Comparison of ENCODE assay signal across 8 mouse cellular contexts in the genomic region with DNA sequence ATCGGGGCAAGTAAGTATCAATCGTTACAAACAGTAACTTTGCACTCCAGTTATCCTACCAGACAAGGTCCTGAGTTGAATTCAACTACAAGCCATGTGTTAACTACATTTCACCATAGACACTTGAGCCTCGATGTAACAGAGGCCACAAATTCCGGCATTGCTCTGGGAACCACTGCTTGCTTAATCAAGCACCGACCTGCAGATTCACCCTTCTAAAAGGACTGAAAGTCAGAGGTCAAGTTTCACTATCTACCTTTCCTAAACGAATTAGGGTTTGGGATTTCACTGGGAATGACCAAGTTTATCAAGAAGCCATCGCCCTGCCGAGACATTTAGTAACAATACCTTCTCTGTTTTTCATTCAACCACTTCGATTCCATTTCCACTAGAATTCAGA. TPM values are rescaled to one million over a fixed set of nuclear protein-coding genes. Genes with fewer than 3 reads are reported as not detected.
A peak's percentile ranks its signal among the peaks of the same experiment; 100 is the strongest.
DNase-seq lines count a peak whose midpoint lies in the region; ATAC-seq and TF ChIP-seq lines count a peak whose summit lies in the region.

No protein-coding gene starts in this region.

- H3K9ac ChIP-seq in lung, embryonic 14.5 days = peak overlapping the region; percentile 92; the same call in 1 of the 2 replicates
- H3K9ac ChIP-seq in limb, embryonic 13.5 days = peak overlapping the region; percentile 96
- H3K9ac ChIP-seq in stomach, embryonic 14.5 days (replicated peaks; ENCODE audit: low read depth, low read length) = 0 out of 2 replicates have a peak overlapping the region, but pooled peaks have one; percentile 89

- DNase-seq in lung, embryonic 14.5 days = peak; percentile 9
- DNase-seq in lung, postnatal 10 days = no peak
- DNase-seq in forebrain, embryonic 10.5 days (ENCODE audit: extremely low spot score, low spot score) = no peak
- DNase-seq in frontal cortex, postnatal 14 days (ENCODE audit: low spot score in 2 of 2) = no peak
- no peak for DNase-seq in adrenal gland, postnatal 4 days (ENCODE audit: low spot score in 2 of 2)

- H3K9me3 ChIP-seq in lung, embryonic 14.5 days (ENCODE audit: low read depth, low read length) = no peaks in the 10 kb centered on the region
- no peaks in the 10 kb centered on the region for H3K9me3 ChIP-seq in forebrain, embryonic 10.5 days
- no peaks in the 10 kb centered on the region for H3K9me3 ChIP-seq in limb, embryonic 13.5 days
- H3K9me3 ChIP-seq in stomach, embryonic 14.5 days (ENCODE audit: control insufficient read depth, low read depth, low read length) = no peaks in the 10 kb centered on the region

- ATAC-seq in lung, embryonic 14.5 days (ENCODE audit: insufficient read depth) = no peak
- no peak for ATAC-seq in limb, embryonic 13.5 days (ENCODE audit: low FRiP score, low read depth)
- no peak for ATAC-seq in stomach, embryonic 14.5 days (ENCODE audit: insufficient number of reproducible peaks, insufficient read depth, low FRiP score, low read depth)
- no peak for ATAC-seq in cerebellum, adult (ENCODE audit: insufficient number of reproducible peaks, low FRiP score, low TSS enrichment)

- H3K36me3 ChIP-seq in lung, embryonic 14.5 days (ENCODE audit: insufficient read depth) = no peaks in the 10 kb centered on the region; the same call in 1 of the 2 replicates
- H3K36me3 ChIP-seq in forebrain, embryonic 10.5 days (replicated peaks) = peaks cover 32% of the 10 kb centered on the region
- H3K36me3 ChIP-seq in limb, embryonic 13.5 days = peaks cover 4% of the 10 kb centered on the region; the same call in 1 of the 2 replicates
- H3K36me3 ChIP-seq in stomach, embryonic 14.5 days (ENCODE audit: control insufficient read depth, insufficient read depth, low read length) = no peaks in the 10 kb centered on the region; the same call in 1 of the 2 replicates

- TF ChIP-seq CTCF in lung, embryonic 14.5 days (IDR thresholded peaks at IDR 0.05; ENCODE audit: low read depth) = no peak

- peak overlapping the region; percentile 95 for H3K4me3 ChIP-seq in lung, embryonic 14.5 days (ENCODE audit: low read depth, low read length)
- H3K4me3 ChIP-seq in forebrain, embryonic 10.5 days = peak overlapping the region; percentile 98
- peak overlapping the region; percentile 96 for H3K4me3 ChIP-seq in limb, embryonic 13.5 days
- peak overlapping the region; percentile 99 for H3K4me3 ChIP-seq in stomach, embryonic 14.5 days (ENCODE audit: low read depth, low read length)

- 40% methylated on average over 9 of the region's 9 CpGs for WGBS in lung, embryonic 14.5 days
- WGBS in forebrain, embryonic 10.5 days = 69% methylated on average over 9 of the region's 9 CpGs
- 56% methylated on average over 9 of the region's 9 CpGs for WGBS in limb, embryonic 13.5 days
- WGBS in stomach, embryonic 14.5 days = 45% methylated on average over 9 of the region's 9 CpGs

- no peaks in the 10 kb centered on the region for H3K27me3 ChIP-seq in lung, embryonic 14.5 days (ENCODE audit: insufficient read depth, low read length)
- H3K27me3 ChIP-seq in forebrain, embryonic 10.5 days (ENCODE audit: poor library complexity, severe bottlenecking) = no peaks in the 10 kb centered on the region
- H3K27me3 ChIP-seq in limb, embryonic 13.5 days = no peaks in the 10 kb centered on the region
- no peaks in the 10 kb centered on the region for H3K27me3 ChIP-seq in stomach, embryonic 14.5 days (ENCODE audit: control insufficient read depth, insufficient read depth, low read length)

- H3K27ac ChIP-seq in lung, embryonic 14.5 days (ENCODE audit: low read depth) = no peak overlapping the region
- H3K27ac ChIP-seq in forebrain, embryonic 10.5 days = no peak overlapping the region
- no peak overlapping the region for H3K27ac ChIP-seq in limb, embryonic 13.5 days
- H3K27ac ChIP-seq in stomach, embryonic 14.5 days (ENCODE audit: low read length) = no peak overlapping the region

- peaks cover 12% of the 10 kb centered on the region; the same call in 1 of the 2 replicates for H3K4me1 ChIP-seq in lung, embryonic 14.5 days (ENCODE audit: insufficient read depth)
- H3K4me1 ChIP-seq in forebrain, embryonic 10.5 days = peaks cover 43% of the 10 kb centered on the region
- peaks cover 44% of the 10 kb centered on the region for H3K4me1 ChIP-seq in limb, embryonic 13.5 days
- H3K4me1 ChIP-seq in stomach, embryonic 14.5 days (ENCODE audit: control insufficient read depth, insufficient read depth, low read length) = peaks cover 13% of the 10 kb centered on the region; the same call in 1 of the 2 replicates

- H3K4me2 ChIP-seq in lung, embryonic 14.5 days = peak overlapping the region; percentile 83
- H3K4me2 ChIP-seq in limb, embryonic 13.5 days (replicated peaks) = peak overlapping the region; percentile 90
- peak overlapping the region; percentile 73 for H3K4me2 ChIP-seq in stomach, embryonic 14.5 days (replicated peaks; ENCODE audit: low read depth, low read length)

RNA-seq across cellular contexts. Expression of a gene that starts 2.0 kb away (rescaled TPM):
- 30.1 and 31.4 TPM in 2 replicates for polyA plus RNA-seq in lung, embryonic 14.5 days (2014; fragmentation: Nextera tagmentation; extraction: Ambion mirVana)
- polyA plus RNA-seq in forebrain, embryonic 10.5 days (2016; fragmentation: Nextera tagmentation; extraction: Ambion mirVana) = 14.0 and 15.0 TPM in 2 replicates
- polyA plus RNA-seq in limb, embryonic 13.5 days (2015; fragmentation: Nextera tagmentation; extraction: Ambion mirVana) = 15.3 and 16.4 TPM in 2 replicates
- 53.6 and 58.0 TPM in 2 replicates for polyA plus RNA-seq in stomach, embryonic 14.5 days (2014; fragmentation: Nextera tagmentation; extraction: Ambion mirVana)
- 10 to 100 TPM; 74.0 to 79.3 TPM for total RNA-seq in adrenal gland, postnatal 4 days (2021)

RNA-seq across cellular contexts. Expression of a gene that starts 40.9 kb away (rescaled TPM):
- 38.9 and 39.1 TPM in 2 replicates for polyA plus RNA-seq in lung, embryonic 14.5 days (2014; fragmentation: Nextera tagmentation; extraction: Ambion mirVana)
- 30.5 and 31.2 TPM in 2 replicates for polyA plus RNA-seq in forebrain, embryonic 10.5 days (2016; fragmentation: Nextera tagmentation; extraction: Ambion mirVana)
- polyA plus RNA-seq in limb, embryonic 13.5 days (2015; fragmentation: Nextera tagmentation; extraction: Ambion mirVana) = 27.7 and 28.1 TPM in 2 replicates
- 38.4 and 43.0 TPM in 2 replicates for polyA plus RNA-seq in stomach, embryonic 14.5 days (2014; fragmentation: Nextera tagmentation; extraction: Ambion mirVana)
- total RNA-seq in adrenal gland, postnatal 4 days (2021) = 10 to 100 TPM; 38.9 to 39.1 TPM
